Mouse (Mus musculus) small intestine, adult 2 months (tissue): Measurements from ENCODE around the gene Hspa12a. TPM values are rescaled to one million over a fixed set of nuclear protein-coding genes. Genes with fewer than 3 reads are reported as not detected.

Experiments
- H3K27ac ChIP-seq: fragments of 200-500 bp; 2 replicates; pipeline ENCODE4 v1.5.1; 2012; ENCODE audit warnings: low read depth, low read length, control low read depth, inconsistent platforms; ENCODE audit not compliant: insufficient read depth
- H3K27me3 ChIP-seq: fragments of 200-500 bp; 2 replicates; pipeline ENCODE4 v1.6.1; 2012; ENCODE audit warnings: mild to moderate bottlenecking, moderate library complexity, low read length, inconsistent platforms; ENCODE audit not compliant: control insufficient read depth, insufficient read depth
- H3K36me3 ChIP-seq: fragments of 200-500 bp; 2 replicates; pipeline ENCODE4 v1.6.1; 2012; ENCODE audit warnings: mild to moderate bottlenecking, low read length, control low read depth, inconsistent platforms; ENCODE audit not compliant: control insufficient read depth, insufficient read depth
- H3K4me1 ChIP-seq: fragments of 200-500 bp; 2 replicates; pipeline ENCODE4 v1.6.1; 2012; ENCODE audit warnings: low read length, inconsistent platforms, mixed read lengths; ENCODE audit not compliant: control insufficient read depth, insufficient read depth, insufficient read length
- H3K4me3 ChIP-seq: fragments of 200-500 bp; 2 replicates; pipeline ENCODE4 v1.5.1; 2012; ENCODE audit warnings: low read depth, mild to moderate bottlenecking, control low read depth, inconsistent platforms, low read length, moderate library complexity
- CTCF ChIP-seq: fragments of 200-500 bp; IDR thresholded peaks from 2 replicates; pipeline ENCODE4 v1.5.1; 2012; ENCODE audit warnings: low read depth, mild to moderate bottlenecking, control low read depth, inconsistent platforms, low read length, moderate library complexity, mixed read lengths; ENCODE audit not compliant: insufficient replicate concordance, insufficient read length; ENCODE audit errors: extremely low read depth
- POLR2A ChIP-seq: fragments of 200-500 bp; IDR thresholded peaks from 2 replicates; pipeline ENCODE4 v1.6.1; 2012; ENCODE audit warnings: low read depth, mild to moderate bottlenecking, control low read depth, inconsistent platforms, low read length, moderate library complexity
- WGBS: fragments of 180-500 bp; shearing (Covaris S2); methylation state at CpG from one replicate; pipeline ENCODE4 v1.1.7; 2018; 5-methylcytosine and 5-hydroxymethylcytosine counted together
- polyA plus RNA-seq: library from polyadenylated mRNA; depleted of rRNA; stranded (reverse); fragments of >200 nt; gene quantifications from 2 replicates; pipeline ENCODE4 v1.2.3, GENCODE M21; 2012

Gene Hspa12a
- polyA plus RNA-seq, 1 experiment, result 16.7 TPM

DNA sequence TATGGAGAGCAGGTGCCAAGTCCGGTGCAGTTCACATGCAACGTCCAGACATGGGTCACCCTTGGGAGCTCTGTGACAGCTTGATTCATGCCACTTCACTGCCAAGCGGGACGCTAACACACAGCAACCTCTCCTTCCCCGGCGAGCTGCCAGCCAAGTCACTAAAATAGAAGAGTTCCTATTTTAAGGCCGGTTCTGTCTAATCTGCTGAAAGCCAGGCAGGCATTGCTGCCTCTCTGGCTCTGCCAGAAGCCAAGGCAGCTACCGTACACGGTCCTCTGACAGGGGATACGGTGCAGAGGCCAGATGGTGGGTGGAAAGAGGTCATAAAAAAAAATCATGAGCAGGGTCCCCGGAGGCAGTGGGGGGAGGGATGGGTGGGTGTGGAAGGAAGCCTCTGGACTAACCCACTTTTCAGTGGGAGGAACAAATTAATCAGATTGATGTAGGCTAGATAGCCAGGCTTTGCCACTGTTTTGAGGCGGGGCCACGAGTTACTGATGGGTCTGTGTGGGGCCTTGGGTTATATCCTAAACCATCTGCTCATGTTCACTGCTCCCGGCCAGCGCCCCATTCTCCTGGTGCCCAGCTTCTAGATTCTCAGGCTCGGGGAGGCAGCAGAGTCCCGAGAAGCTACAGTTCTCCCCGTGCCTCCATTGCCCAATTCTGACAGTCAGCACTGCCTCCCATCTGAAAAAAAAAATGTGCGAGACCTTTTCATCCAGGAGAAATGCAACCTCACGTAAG, 120.8 kb downstream of the Hspa12a start:
- WGBS, result 72% methylated on average over 20 of the region's 20 CpGs
- no peaks in the 10 kb centered on the region for H3K27me3 ChIP-seq

DNA sequence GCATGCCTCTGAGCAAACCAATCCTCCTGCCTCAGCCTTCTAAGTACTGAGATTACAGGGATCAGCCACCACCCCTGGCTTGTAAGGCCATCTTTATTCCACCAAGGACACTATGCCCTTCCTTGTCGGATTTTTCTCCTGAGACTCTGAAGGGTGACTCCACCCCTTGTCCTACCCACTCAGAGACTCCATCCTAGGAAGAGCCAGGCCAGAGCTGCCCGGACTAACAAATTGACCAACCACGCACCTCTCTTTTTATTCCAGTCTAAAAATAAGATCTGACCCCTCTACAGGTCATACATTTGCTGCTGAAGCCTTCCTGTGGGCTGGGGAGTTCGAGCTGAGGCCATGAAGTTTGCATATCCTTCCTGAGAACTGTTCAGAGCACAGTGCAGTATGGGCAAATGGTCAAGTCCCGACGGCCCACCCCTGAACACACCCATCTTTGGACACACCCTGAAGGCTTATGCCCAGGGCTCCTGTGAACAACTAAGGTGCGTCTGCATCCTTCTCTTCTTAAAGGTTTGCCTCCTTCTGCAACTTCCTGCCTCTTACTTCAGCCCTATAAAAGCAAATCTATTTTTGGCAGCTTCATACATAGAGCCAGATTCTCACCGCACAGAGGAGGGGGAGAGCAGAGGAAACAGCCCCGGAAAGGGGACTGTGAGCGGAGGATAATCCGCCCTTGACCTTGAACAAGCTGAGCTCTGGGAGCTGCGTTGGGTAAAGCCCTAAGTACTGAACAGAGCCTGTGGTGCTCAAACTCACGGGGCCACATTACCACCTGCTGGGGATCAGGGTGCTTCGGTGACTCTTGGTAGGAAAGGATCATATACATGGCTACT, 124.7 kb downstream of the Hspa12a start:
- TF ChIP-seq CTCF, result no peak
- no peak for TF ChIP-seq POLR2A
- Histone ChIP-seq H3K36me3 (no peaks in the 10 kb centered on the region), H3K4me1 (no peaks in the 10 kb centered on the region), H3K4me3 (no peak overlapping the region), H3K27me3 (no peaks in the 10 kb centered on the region), H3K27ac (no peak overlapping the region)
- 57% methylated on average over 14 of the region's 14 CpGs for WGBS

More for the DNA sequence above, 120.8 kb downstream of the Hspa12a start:
- H3K27ac ChIP-seq, result no peak overlapping the region
- no peaks in the 10 kb centered on the region for H3K4me1 ChIP-seq
- no peak overlapping the region for H3K4me3 ChIP-seq
- no peak for TF ChIP-seq CTCF
- no peak for TF ChIP-seq POLR2A
- H3K36me3 ChIP-seq, result no peaks in the 10 kb centered on the region

DNA sequence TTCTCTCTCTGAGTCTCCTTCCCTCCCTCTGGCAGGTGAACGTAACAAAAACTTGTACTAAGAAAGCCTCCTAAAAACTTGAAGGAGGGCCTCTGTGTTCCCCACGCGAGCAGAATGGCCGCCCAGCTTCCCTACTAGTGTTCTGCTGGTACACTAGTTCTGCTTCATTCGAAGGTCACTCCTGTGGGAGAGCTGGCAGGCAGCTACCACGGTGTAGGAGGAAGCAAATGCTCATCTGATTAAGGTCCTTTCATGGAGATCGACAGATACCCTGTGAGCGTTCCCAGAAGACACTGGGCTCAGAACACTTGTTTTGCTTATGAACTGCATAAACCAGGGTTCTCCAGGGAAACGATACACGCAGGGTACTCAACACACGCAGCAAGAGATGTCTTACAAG, 126.1 kb downstream of the Hspa12a start:
- no peak for TF ChIP-seq CTCF
- TF ChIP-seq POLR2A, result no peak
- H3K27ac ChIP-seq, result no peak overlapping the region
- H3K36me3 ChIP-seq, result no peaks in the 10 kb centered on the region
- H3K27me3 ChIP-seq, result no peaks in the 10 kb centered on the region
- no peak overlapping the region for H3K4me3 ChIP-seq
- WGBS, result 76% methylated on average over 11 of the region's 11 CpGs
- no peaks in the 10 kb centered on the region for H3K4me1 ChIP-seq

GRCm38 (mm10) chr19:58816453-58817041, 126.9 kb downstream of the Hspa12a start:
- Histone ChIP-seq H3K4me3 (no peak overlapping the region), H3K27me3 (no peaks in the 10 kb centered on the region), H3K27ac (peak overlapping the region; percentile 49; the same call in 1 of the 2 replicates), H3K36me3 (no peaks in the 10 kb centered on the region), H3K4me1 (no peaks in the 10 kb centered on the region)
- 71% methylated on average over 17 of the region's 17 CpGs for WGBS
- TF ChIP-seq POLR2A (no peak), CTCF (no peak)

- Histone ChIP-seq H3K4me1 (no peaks in the 10 kb centered on the region), H3K27ac (no peak overlapping the region), H3K4me3 (no peak overlapping the region), H3K27me3 (no peaks in the 10 kb centered on the region), H3K36me3 (no peaks in the 10 kb centered on the region)
- TF ChIP-seq POLR2A (no peak), CTCF (no peak)
- 85% methylated on average over 13 of the region's 13 CpGs for WGBS
These were observed 128.1 kb downstream of the Hspa12a start for GRCm38 (mm10) chr19:58815179-58815922.

DNA sequence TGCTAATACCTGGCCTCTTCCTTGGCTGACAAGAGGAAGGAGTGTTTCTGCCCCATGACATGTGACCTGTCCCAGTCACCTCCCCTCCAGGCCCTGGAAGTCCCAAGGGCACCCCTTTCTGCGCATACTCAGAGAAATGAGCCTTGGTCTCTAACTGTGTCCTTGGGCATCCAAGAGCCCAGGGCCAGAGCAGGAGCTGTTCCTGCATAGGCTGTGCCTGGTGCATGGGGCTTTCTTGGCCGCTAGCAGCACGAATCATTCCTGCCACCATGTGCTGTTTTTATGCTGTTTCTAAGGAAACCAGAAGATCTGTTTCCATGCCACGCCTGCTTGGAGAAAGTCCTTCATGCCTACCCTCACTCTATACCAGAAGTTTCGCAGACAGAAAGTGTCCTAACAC, 132.9 kb downstream of the Hspa12a start:
- 69% methylated on average over 5 of the region's 5 CpGs for WGBS
- no peak for TF ChIP-seq POLR2A
- no peak for TF ChIP-seq CTCF
- Histone ChIP-seq H3K4me3 (no peak overlapping the region), H3K27ac (no peak overlapping the region), H3K36me3 (no peaks in the 10 kb centered on the region), H3K27me3 (no peaks in the 10 kb centered on the region), H3K4me1 (no peaks in the 10 kb centered on the region)
